Mouse (Mus musculus) forebrain, embryonic 12.5 days (tissue): ENCODE measurements around the gene Pnpla2. TPM values are rescaled to one million over a fixed set of nuclear protein-coding genes. Genes with fewer than 3 reads are reported as not detected.
"Not testable (repeated sequence)": the region's sequence is repeated elsewhere in the genome, so short reads cannot be mapped to it uniquely, and the experiment has no call there.

Experiments
- ATAC-seq: fragments of 200-750 bp; cut with Nextera tagmentation; 2 replicates; pipeline ENCODE4 v1.8.0; 2017; ENCODE audit warnings: moderate TSS enrichment; ENCODE audit not compliant: low FRiP score
- H3K27ac ChIP-seq: fragments of 300-500 bp; sonication (generic); 2 replicates; pipeline ENCODE4 v1.5.1; 2016; ENCODE audit warnings: mild to moderate bottlenecking
- H3K27me3 ChIP-seq: fragments of 300-500 bp; sonication (generic); 2 replicates; pipeline ENCODE4 v1.6.1; 2016; ENCODE audit warnings: mild to moderate bottlenecking
- H3K36me3 ChIP-seq: fragments of 300-500 bp; sonication (generic); replicated peaks from 2 replicates; pipeline ENCODE4 v1.6.1; 2016; ENCODE audit warnings: mild to moderate bottlenecking
- H3K4me1 ChIP-seq: fragments of 300-500 bp; sonication (generic); 2 replicates; pipeline ENCODE4 v1.6.1; 2016
- H3K4me2 ChIP-seq: fragments of 300-500 bp; sonication (generic); 2 replicates; pipeline ENCODE4 v1.6.1; 2016; ENCODE audit warnings: mild to moderate bottlenecking, moderate library complexity
- H3K4me3 ChIP-seq: fragments of 300-500 bp; sonication (generic); replicated peaks from 2 replicates; pipeline ENCODE4 v1.5.1; 2016; ENCODE audit warnings: mild to moderate bottlenecking
- H3K9ac ChIP-seq: fragments of 300-500 bp; sonication (generic); 2 replicates; pipeline ENCODE4 v1.6.1; 2016; ENCODE audit warnings: mild to moderate bottlenecking
- H3K9me3 ChIP-seq: fragments of 300-500 bp; sonication (generic); 2 replicates; pipeline ENCODE4 v1.6.1; 2016
- WGBS: fragments of 180-500 bp; shearing (Covaris S2); methylation state at CpG from one replicate; pipeline ENCODE4 v1.1.7; 2016; 5-methylcytosine and 5-hydroxymethylcytosine counted together
- polyA plus RNA-seq: library from polyadenylated mRNA; unstranded; fragments of >200 nt; fragmentation: Nextera tagmentation; extraction: Ambion mirVana; gene quantifications from 2 replicates; pipeline ENCODE4 v1.2.1, GENCODE M21; 2016

Gene Pnpla2
- polyA plus RNA-seq, 1 experiment from 2014 or later = 16.2 TPM

DNA sequence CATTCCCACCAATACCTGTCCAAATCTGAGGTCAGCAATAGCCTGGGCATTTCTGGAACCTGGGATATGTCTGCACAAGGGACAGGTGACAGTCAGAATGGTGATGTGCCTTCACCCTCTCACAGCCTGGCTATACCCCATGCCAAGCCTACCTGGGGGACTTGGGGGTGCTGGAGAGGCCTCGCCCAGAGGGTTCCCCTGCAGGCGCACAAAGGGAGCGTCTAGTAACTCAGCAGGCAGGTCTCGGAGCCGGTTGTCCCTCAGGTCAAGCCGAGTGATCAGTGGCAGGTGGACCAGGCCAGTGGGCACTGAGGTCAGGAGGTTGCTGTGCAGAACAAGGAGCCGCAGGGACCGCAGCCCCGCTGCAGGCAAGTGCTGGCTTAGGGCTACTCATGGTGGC is 13.5 kb upstream of the Pnpla2 start:
- H3K4me1 ChIP-seq = peaks cover 40% of the 10 kb centered on the region
- no peak overlapping the region for H3K27ac ChIP-seq
- 0 out of 2 replicates have a peak overlapping the region, but pooled peaks have one; percentile 7 for H3K4me3 ChIP-seq
- ATAC-seq = no peak
- WGBS = 95% methylated on average over 9 of the region's 9 CpGs
- H3K9ac ChIP-seq = peak overlapping the region; percentile 36; the same call in 1 of the 2 replicates
- H3K36me3 ChIP-seq = peaks cover 39% of the 10 kb centered on the region
- no peaks in the 10 kb centered on the region for H3K27me3 ChIP-seq
- H3K4me2 ChIP-seq = 0 out of 2 replicates have a peak overlapping the region, but pooled peaks have one; percentile 13
- H3K9me3 ChIP-seq = no peaks in the 10 kb centered on the region

DNA sequence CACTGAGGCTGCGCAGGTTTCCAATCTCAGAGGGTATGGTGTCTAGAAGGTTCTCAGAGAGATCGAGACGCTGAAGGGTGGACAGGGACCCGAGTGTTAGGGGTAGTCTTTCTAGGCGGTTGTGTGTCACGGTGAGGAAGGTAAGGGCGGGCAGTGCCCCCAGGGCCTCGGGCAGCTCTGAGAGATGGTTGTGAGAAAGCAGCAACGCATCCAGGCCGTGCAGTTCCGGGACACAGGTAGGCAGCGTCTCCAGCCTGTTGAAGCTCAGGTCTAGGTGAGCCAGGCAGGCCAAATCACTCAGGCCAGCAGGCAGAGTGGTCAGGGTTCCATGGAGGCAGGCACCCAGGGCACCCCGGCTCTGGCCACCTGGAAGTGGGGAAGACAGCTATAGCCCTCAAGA is 12.8 kb upstream of the Pnpla2 start:
- no peak for ATAC-seq
- Histone ChIP-seq H3K27me3 (no peaks in the 10 kb centered on the region), H3K36me3 (peaks cover 39% of the 10 kb centered on the region), H3K9ac (peak overlapping the region; percentile 61), H3K9me3 (no peaks in the 10 kb centered on the region), H3K4me1 (peaks cover 38% of the 10 kb centered on the region), H3K4me2 (peak overlapping the region; percentile 76), H3K4me3 (peak overlapping the region; percentile 44; the same call in 1 of the 2 replicates), H3K27ac (0 out of 2 replicates have a peak overlapping the region, but pooled peaks have one; percentile 59)
- WGBS = 93% methylated on average over 13 of the region's 13 CpGs

DNA sequence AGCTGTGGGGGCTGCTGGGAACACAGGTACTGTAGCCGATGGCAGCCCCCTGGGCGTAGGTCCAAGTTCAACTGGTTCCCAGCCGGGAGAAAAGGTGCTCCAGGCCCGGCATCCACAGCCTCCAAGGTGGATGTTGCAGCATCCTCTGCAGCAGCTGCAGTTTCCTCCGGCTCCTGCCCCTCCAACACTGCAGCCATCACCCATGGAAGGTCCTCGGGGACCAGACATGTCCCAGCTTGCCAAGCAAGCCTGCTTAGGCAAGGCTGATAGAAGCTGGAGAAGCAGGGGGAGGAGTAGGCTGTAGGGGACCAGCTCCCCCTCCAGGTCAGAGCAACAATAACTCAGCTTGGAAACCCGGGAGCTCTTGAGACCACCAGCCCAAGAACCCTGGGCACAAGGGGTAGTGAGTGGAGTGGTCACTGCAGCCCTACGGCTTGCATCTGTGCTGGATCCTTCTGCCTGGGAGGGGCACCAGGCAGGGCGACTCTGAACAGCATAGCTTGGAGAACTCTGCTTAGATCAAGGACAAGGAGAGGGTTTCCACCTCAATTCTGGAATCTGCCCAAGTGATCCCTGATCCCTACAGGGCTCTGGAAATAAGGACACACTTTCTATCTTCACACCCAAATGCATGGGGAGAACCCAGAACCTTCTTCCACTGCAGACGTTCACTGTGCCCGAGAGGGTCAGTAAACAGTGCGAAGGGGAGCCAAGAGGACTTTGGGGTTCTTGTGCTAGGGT is 11.7 kb upstream of the Pnpla2 start:
- Histone ChIP-seq H3K9me3 (no peaks in the 10 kb centered on the region), H3K4me2 (peak overlapping the region; percentile 76), H3K36me3 (peaks cover 35% of the 10 kb centered on the region), H3K9ac (peak overlapping the region; percentile 61), H3K4me3 (peak overlapping the region; percentile 44), H3K4me1 (peaks cover 39% of the 10 kb centered on the region), H3K27ac (peak overlapping the region; percentile 59), H3K27me3 (no peaks in the 10 kb centered on the region)
- ATAC-seq = no peak
- WGBS = 31% methylated on average over 12 of the region's 12 CpGs

DNA sequence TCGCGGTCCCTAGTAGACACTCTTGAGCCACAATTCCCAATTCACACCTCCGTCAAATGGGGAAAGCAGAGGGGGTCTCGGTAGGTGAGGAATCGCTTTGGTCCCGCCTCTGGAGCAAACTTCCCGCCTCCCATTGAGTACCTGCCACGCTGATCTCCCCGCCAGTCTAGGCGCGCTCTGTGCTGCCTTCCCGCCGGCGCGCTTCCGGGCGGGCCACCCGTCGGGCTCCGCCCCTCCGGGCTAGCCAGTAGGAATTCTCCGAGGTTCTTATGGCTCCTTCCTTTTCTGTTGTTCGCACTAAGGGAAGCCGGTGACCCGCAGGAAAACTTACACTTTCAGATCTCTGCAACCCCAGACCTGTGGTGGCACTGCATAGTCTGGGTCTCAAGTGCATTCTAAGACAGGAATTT is 11.2 kb upstream of the Pnpla2 start, which contains the start of gene Pidd1:
Gene Pidd1, minus strand, starts transcription at position 198 of the 410 bp plus-strand sequence.
- peak; percentile 54 for ATAC-seq
- peak within 1 kb of the TSS; percentile 59 for H3K27ac ChIP-seq

DNA sequence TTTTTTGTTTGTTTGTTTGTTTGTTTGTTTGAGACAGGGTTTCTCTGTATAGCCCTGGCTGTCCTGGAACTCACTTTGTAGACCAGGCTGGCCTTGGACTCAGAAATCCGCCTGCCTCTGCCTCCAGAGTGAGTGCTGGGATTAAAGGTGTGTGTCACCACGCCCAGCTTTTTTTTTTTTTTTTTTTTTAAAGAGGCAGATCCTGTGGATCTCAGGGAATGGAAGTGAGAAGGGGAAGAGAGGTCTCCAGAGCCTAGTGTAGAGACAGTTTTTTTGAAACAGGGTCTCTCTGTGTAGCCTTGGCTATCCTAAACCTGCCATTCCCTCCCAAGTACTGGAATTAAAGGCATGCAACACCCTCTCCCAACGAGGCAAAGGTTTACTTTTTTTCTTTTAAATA is 8.6 kb upstream of the Pnpla2 start:
- H3K4me3 ChIP-seq, ATAC-seq: not testable (repeated sequence)
- H3K4me2 ChIP-seq = peak overlapping the region; percentile 76; the same call in 1 of the 2 replicates

More for the DNA sequence above, 11.2 kb upstream of the Pnpla2 start, which contains the start of gene Pidd1:
- H3K9me3 ChIP-seq = no peaks in the 10 kb centered on the region
- peak within 1 kb of the TSS; percentile 76 for H3K4me2 ChIP-seq
- H3K4me3 ChIP-seq = peak within 1 kb of the TSS; percentile 44
- H3K9ac ChIP-seq = peak within 1 kb of the TSS; percentile 61
- H3K4me1 ChIP-seq = peaks cover 44% of the 10 kb centered on the region
- no peaks in the 10 kb centered on the region for H3K27me3 ChIP-seq
- WGBS = under 1% methylated on average over 25 of the region's 25 CpGs
- peaks cover 34% of the 10 kb centered on the region for H3K36me3 ChIP-seq

DNA sequence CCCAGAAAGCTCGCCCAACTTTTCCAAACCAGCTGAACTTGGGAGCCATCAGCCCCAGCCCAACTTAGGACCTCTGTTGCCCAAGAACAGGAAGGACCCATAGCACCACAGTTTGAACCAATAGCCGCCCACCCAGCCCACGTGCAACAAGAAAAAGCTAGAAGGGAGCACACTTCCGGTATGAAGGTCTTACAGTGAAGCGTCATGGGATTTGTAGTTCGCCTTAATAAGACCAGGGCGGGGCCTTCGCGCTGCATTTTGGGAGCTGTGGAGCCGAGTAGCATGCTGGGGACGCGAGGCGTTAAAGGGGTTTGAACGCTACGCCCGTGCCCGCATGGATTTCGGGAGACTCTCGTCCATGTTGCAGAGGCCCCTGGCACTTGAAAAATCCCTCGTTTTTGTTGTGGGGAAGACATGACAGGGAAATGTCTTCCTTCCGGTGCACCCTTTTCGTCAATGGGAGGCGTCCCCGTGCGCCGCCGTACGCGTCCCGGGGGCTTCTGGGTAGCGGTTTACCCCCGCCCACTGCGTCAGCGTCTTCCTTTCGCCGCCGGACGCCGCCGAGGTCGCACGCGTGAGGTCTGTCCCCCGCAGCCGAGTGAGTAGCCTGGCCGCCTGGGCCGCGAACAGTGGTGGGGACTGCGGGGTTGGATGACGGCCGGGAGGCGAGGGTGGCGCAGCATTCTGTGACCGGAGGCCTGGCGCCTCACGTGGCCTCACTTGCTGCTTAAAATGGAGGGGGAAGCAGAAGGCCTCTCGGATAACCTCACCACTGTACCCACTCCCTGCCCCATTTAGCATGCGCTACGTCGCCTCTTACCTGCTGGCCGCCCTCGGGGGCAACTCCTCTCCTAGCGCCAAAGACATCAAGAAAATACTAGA is 7.6 kb upstream of the Pnpla2 start, which contains the start of gene Rplp2:
Gene Rplp2, plus strand, starts transcription at position 261 of the 882 bp plus-strand sequence.
- under 1% methylated on average over 63 of the region's 63 CpGs for WGBS
- peaks cover 39% of the 10 kb centered on the region for H3K4me1 ChIP-seq
- no peaks in the 10 kb centered on the region for H3K9me3 ChIP-seq
- peak within 1 kb of the TSS; percentile 91 for H3K4me3 ChIP-seq
- H3K27me3 ChIP-seq = no peaks in the 10 kb centered on the region
- ATAC-seq = peak; percentile 91
- peak within 1 kb of the TSS; percentile 86 for H3K9ac ChIP-seq
- H3K36me3 ChIP-seq = peaks cover 39% of the 10 kb centered on the region
- peak within 1 kb of the TSS; percentile 88 for H3K27ac ChIP-seq
- peak within 1 kb of the TSS; percentile 76 for H3K4me2 ChIP-seq

More for the DNA sequence above, 8.6 kb upstream of the Pnpla2 start:
- H3K9me3 ChIP-seq, H3K9ac ChIP-seq, H3K27ac ChIP-seq, H3K27me3 ChIP-seq: not testable (repeated sequence)
- 79% methylated on average over 3 of the region's 3 CpGs for WGBS
- Histone ChIP-seq H3K36me3 (peaks cover 34% of the 10 kb centered on the region), H3K4me1 (peaks cover 48% of the 10 kb centered on the region)

DNA sequence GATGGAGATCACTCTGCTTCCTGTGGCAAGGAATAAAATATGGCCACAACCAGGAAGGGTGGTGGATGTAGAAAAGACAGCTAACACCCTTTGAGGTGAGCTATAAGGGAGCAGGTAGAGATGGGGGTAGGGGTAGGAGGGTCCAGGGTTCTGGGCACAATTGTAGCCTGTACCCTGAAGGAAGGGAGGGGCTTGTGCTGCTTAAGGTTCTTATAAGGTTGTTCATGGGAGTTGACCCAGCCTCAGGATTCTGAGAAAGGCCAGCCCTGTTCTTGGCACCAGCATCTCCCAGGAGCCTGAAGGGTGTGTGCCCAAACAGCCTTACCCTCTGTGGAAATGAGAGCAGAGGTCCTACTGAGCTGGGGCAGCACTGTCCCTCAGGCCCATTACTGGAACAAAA is 3.1 kb upstream of the Pnpla2 start:
- Histone ChIP-seq H3K9me3 (no peaks in the 10 kb centered on the region), H3K36me3 (peaks cover 39% of the 10 kb centered on the region), H3K9ac (no peak overlapping the region), H3K27me3 (0 out of 2 replicates have a peak, but pooled peaks cover 5% of the 10 kb centered on the region), H3K4me1 (peaks cover 35% of the 10 kb centered on the region), H3K4me2 (no peak overlapping the region), H3K4me3 (no peak overlapping the region), H3K27ac (no peak overlapping the region)
- ATAC-seq = no peak

DNA sequence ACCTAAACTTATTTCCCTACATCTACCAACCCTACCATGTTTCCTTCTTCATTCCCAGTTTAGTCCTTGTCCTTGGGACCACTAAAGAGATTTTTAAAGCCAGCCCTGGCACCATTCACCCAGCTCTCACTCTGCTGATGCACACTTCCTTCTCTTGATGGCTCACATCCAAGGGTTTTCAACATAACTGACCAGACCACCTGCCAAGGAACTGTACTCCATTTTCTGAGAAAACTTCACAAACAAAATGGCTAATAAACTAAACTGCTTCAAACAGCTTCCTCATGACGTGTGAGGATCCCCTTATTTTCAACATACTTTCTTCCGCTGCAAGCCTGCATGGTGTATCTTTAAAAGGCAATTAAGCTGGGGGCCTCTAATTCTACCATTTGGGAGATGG is 1.4 kb upstream of the Pnpla2 start:
- Histone ChIP-seq H3K4me2 (no peak overlapping the region), H3K27ac (no peak overlapping the region), H3K4me3 (no peak overlapping the region), H3K36me3 (peaks cover 38% of the 10 kb centered on the region), H3K9me3 (no peaks in the 10 kb centered on the region), H3K4me1 (peaks cover 27% of the 10 kb centered on the region), H3K9ac (no peak overlapping the region), H3K27me3 (peaks cover 6% of the 10 kb centered on the region; the same call in 1 of the 2 replicates)
- ATAC-seq = no peak
- WGBS = 83% methylated on average over 2 of the region's 2 CpGs

DNA sequence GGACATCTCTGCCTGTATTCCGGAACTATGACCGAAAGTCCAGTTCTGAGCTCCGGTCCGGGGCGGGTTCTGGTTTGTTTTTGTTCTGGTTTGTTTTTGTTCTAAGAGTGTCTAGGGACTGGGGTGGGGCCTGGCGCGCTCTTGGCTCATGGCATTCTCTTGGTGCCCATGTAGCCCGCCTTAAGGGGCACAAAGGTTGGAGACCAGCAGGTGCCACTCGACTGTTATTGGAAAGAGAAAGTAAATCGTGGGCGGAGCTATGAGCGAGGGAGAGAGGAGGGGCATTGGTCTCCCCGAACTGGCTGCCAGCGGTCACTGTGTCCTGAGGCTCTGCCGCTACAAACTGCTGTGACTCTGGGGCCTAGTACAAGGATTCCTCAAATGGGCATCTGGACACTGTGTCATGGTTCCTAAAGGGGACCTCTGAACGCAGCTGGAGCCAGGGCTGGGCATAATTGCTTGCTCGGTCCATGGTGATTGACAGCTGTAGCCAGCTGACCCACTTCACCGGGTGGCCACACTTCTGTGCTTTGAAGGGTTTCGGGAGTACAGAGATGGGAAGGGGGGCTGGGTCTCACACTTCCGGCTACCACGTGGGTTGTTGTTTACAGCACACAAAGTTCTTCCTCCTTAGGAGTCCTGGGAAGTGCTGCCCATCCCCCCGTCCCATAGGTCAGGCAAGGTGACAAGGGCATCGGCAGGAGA is 764 bp downstream of the Pnpla2 start:
- under 1% methylated on average over 23 of the region's 23 CpGs for WGBS
- Histone ChIP-seq H3K4me3 (peak overlapping the region; percentile 51), H3K4me1 (peaks cover 21% of the 10 kb centered on the region), H3K9ac (peak overlapping the region; percentile 73), H3K9me3 (no peaks in the 10 kb centered on the region), H3K36me3 (peaks cover 29% of the 10 kb centered on the region), H3K27ac (peak overlapping the region; percentile 74; the same call in 1 of the 2 replicates), H3K27me3 (peaks cover 26% of the 10 kb centered on the region), H3K4me2 (peak overlapping the region; percentile 85)
- ATAC-seq = peak; percentile 40

DNA sequence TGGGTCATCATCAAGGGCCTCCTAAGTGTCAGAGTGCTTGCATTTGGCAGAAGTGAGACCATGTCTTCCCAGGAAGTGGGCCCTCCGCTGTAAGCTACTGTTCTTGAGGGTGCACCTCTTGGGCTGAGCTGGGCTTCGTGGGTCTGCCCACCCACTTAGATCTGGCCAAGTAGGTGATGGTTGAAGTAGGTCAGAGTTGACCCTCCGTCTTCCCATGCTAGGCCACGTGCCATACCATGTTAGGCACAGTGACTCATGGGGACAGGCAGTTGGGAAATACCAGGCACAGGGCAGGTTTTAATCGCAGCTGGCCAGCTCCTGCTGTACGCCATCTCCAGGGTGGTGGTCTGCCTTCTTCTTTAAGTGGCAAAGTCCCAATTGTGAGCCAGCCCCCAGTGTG is 1.7 kb downstream of the Pnpla2 start:
- H3K4me2 ChIP-seq = peak overlapping the region; percentile 85
- peaks cover 19% of the 10 kb centered on the region for H3K36me3 ChIP-seq
- peaks cover 26% of the 10 kb centered on the region for H3K4me1 ChIP-seq
- H3K9ac ChIP-seq = no peak overlapping the region
- no peak overlapping the region for H3K4me3 ChIP-seq
- H3K27me3 ChIP-seq = peaks cover 36% of the 10 kb centered on the region
- WGBS = 90% methylated on average over 6 of the region's 6 CpGs
- H3K27ac ChIP-seq = no peak overlapping the region
- ATAC-seq = no peak
- no peaks in the 10 kb centered on the region for H3K9me3 ChIP-seq

DNA sequence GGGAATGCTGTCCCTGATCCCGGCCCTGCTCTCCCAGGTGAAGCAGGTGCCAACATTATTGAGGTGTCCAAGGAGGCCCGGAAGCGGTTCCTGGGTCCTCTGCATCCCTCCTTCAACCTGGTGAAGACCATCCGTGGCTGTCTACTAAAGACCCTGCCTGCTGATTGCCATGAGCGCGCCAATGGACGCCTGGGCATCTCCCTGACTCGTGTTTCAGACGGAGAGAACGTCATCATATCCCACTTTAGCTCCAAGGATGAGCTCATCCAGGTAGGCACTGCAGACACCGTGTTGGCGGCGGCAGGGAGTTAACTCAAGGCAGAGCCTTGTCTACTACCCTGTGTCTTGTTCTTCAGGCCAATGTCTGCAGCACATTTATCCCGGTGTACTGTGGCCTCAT is 2.2 kb downstream of the Pnpla2 start:
- Histone ChIP-seq H3K9me3 (no peaks in the 10 kb centered on the region), H3K27me3 (peaks cover 41% of the 10 kb centered on the region), H3K4me1 (peaks cover 31% of the 10 kb centered on the region), H3K4me3 (no peak overlapping the region), H3K27ac (no peak overlapping the region), H3K4me2 (no peak overlapping the region; the same call in 1 of the 2 replicates), H3K9ac (no peak overlapping the region), H3K36me3 (peaks cover 14% of the 10 kb centered on the region)
- no peak for ATAC-seq
- WGBS = 94% methylated on average over 14 of the region's 14 CpGs
